Mouse (Mus musculus) neural tube, embryonic 12.5 days (tissue): ENCODE results near the gene Eva1c. TPM values are rescaled to one million over a fixed set of nuclear protein-coding genes. Genes with fewer than 3 reads are reported as not detected.
A peak's percentile ranks its signal among the peaks of the same experiment; 100 is the strongest.

ENCODE experiments used
- ATAC-seq: fragments of 200-750 bp; cut with Nextera tagmentation; 2 replicates; pipeline ENCODE4 v1.8.0; 2017; ENCODE audit warnings: low read depth, mild to moderate bottlenecking, moderate TSS enrichment, moderate library complexity; ENCODE audit not compliant: low FRiP score
- H3K27ac ChIP-seq: fragments of 300-500 bp; sonication (generic); 2 replicates; pipeline ENCODE4 v1.5.1; 2016
- H3K27me3 ChIP-seq: fragments of 300-500 bp; sonication (generic); replicated peaks from 2 replicates; pipeline ENCODE4 v1.6.1; 2016; ENCODE audit warnings: mild to moderate bottlenecking
- H3K36me3 ChIP-seq: fragments of 300-500 bp; sonication (generic); 2 replicates; pipeline ENCODE4 v1.6.1; 2016; ENCODE audit warnings: mild to moderate bottlenecking
- H3K4me1 ChIP-seq: fragments of 300-500 bp; sonication (generic); 2 replicates; pipeline ENCODE4 v1.6.1; 2016
- H3K4me2 ChIP-seq: fragments of 300-500 bp; sonication (generic); replicated peaks from 2 replicates; pipeline ENCODE4 v1.6.1; 2016; ENCODE audit warnings: mild to moderate bottlenecking
- H3K4me3 ChIP-seq: fragments of 300-500 bp; sonication (generic); 2 replicates; pipeline ENCODE4 v1.5.1; 2016
- H3K9ac ChIP-seq: fragments of 300-500 bp; sonication (generic); 2 replicates; pipeline ENCODE4 v1.6.1; 2016; ENCODE audit warnings: mild to moderate bottlenecking
- H3K9me3 ChIP-seq: fragments of 300-500 bp; sonication (generic); 2 replicates; pipeline ENCODE4 v1.6.1; 2016; ENCODE audit warnings: mild to moderate bottlenecking
- WGBS: fragments of 180-500 bp; shearing (Covaris S2); methylation state at CpG from one replicate; pipeline ENCODE4 v1.1.7; 2016; 5-methylcytosine and 5-hydroxymethylcytosine counted together
- polyA plus RNA-seq: library from polyadenylated mRNA; unstranded; fragments of >200 nt; fragmentation: Nextera tagmentation; extraction: Ambion mirVana; gene quantifications from 2 replicates; pipeline ENCODE4 v1.2.1, GENCODE M21; 2016

Gene Eva1c
- polyA plus RNA-seq, 1 experiment from 2014 or later: 2.4 TPM

DNA sequence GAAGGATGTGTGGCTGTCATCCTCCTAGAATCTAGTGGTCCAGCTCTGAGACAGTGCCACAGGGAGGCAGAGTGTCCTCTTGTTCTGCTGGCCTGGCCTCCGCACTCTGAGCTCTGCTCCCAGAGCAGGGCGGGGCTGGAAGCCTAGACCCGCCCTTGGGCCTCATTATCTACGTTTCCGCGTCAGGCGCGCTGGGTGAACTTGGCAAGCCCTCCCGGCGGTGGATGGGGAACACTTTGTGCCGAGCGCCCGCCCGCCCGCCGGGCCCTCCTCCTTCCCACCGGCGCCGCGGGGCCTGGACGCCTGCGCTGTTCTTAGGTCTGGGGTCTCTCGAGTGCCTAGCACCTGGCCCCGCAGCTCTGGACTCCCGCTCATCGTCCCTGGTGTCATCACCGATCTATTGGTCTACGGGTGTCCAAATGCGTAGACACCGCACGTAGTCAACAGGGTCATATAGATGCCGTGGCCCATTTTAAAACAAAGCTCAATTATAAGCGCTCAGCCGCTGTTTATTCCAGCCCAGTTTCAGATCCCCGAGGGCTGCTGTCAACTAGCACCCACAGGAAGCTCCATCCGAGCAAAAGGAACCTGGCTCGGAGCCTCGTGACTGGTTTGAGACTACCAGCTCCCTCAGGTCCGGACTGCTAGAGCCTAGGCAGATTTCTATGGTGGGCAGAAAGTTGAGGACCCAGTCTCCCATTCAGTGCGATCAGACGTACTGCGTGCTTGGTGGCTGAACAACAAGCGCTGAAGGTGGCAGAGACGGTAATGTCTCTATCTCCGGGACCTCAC is 3.6 kb downstream of the Eva1c start:
- no peaks in the 10 kb centered on the region for H3K9me3 ChIP-seq
- no peak overlapping the region for H3K27ac ChIP-seq
- H3K9ac ChIP-seq: peak overlapping the region; percentile 49; the same call in 1 of the 2 replicates
- peak; percentile 58 for ATAC-seq
- H3K4me3 ChIP-seq: peak overlapping the region; percentile 42
- peak overlapping the region; percentile 89 for H3K4me2 ChIP-seq
- peaks cover 36% of the 10 kb centered on the region for H3K4me1 ChIP-seq
- WGBS: under 1% methylated on average over 45 of the region's 45 CpGs
- peaks cover 35% of the 10 kb centered on the region for H3K27me3 ChIP-seq
- H3K36me3 ChIP-seq: no peaks in the 10 kb centered on the region

DNA sequence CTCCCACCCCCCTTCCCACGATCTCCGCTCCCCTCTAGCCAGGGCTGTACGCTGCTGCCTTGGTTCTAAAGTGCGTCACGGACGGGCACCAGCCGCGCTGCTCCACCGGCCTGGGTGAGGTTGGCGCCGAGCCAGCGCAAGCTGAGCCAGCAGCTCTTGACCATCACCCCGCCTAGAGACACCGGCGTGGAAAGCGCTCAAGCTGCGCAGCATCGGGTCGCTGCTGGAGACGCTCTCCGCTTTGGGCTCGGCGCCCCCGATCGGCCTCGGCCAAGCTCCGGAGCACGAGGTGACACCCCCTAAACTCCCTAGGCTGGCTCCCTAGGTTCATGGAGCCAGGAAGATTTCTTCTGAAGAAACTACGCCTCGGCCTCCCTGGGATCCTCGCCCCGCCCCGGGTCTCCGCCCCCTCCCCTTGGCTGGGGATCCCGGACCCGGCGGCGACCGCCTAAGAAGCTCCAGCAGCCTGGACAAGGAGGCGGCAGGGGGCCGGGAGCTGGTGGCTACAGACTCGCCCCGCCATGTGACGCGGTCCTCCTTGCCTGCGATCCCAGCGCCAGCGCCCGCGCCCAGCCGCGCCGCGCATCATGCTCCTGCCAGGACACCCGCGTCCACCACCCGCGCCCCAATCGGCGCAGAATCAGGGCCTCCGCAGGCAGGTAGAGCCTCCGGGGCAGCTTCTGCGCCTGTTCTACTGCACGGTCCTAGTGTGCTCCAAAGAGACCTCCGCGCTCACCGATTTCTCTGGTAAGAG is 4.3 kb downstream of the Eva1c start:
- Histone ChIP-seq H3K27me3 (peaks cover 40% of the 10 kb centered on the region), H3K4me2 (peak overlapping the region; percentile 89), H3K27ac (no peak overlapping the region), H3K4me1 (peaks cover 36% of the 10 kb centered on the region), H3K36me3 (no peaks in the 10 kb centered on the region), H3K9ac (peak overlapping the region; percentile 49), H3K4me3 (peak overlapping the region; percentile 42), H3K9me3 (no peaks in the 10 kb centered on the region)
- peak; percentile 74 for ATAC-seq
- WGBS: under 1% methylated on average over 67 of the region's 67 CpGs

DNA sequence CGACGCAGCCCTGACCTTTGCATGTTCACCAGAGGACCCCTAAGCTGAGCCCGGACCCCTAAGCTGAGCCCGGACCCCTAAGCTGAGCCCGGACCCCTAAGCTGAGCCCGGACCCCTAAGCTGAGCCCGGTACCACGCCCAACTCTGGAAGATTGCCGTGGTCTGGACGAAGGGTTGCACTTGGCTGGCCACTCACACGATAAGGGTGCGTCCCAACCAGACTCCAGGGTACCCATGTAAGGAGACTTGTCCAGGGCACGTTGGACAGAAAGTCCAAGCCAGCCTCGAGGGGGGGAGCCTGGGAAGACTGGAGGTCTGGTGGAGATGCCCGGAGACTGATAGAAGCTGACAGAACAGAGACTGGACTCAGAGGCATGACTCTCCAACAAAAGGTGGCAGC is 5.2 kb downstream of the Eva1c start:
- Histone ChIP-seq H3K27ac (no peak overlapping the region), H3K4me1 (peaks cover 36% of the 10 kb centered on the region), H3K9me3 (no peaks in the 10 kb centered on the region), H3K4me2 (peak overlapping the region; percentile 89), H3K4me3 (peak overlapping the region; percentile 42; the same call in 1 of the 2 replicates), H3K27me3 (peaks cover 40% of the 10 kb centered on the region), H3K36me3 (no peaks in the 10 kb centered on the region), H3K9ac (0 out of 2 replicates have a peak overlapping the region, but pooled peaks have one; percentile 49)
- ATAC-seq: no peak
- WGBS: 24% methylated on average over 15 of the region's 15 CpGs

DNA sequence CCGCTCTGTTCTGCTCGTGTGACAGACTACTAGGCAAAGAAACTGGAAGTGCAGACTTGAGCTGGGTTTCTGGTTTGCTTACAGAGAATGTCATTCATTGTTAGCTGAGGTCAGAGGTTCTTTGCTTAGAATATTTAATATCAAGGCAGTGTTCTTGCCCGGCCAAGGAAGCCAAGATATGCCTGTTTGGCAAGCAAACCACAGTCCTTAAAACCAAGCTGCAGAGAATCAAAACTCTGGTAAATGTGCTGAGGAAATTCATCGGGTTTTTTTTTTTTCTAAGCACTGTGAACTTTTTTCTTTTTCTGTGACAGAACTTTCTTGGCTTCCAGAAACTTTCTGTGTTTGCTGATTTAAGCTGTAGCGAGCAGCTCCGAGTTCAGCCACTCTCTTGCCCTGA is 6.0 kb downstream of the Eva1c start:
- Histone ChIP-seq H3K27me3 (peaks cover 40% of the 10 kb centered on the region), H3K36me3 (no peaks in the 10 kb centered on the region), H3K9me3 (no peaks in the 10 kb centered on the region), H3K4me3 (no peak overlapping the region), H3K9ac (no peak overlapping the region), H3K4me2 (no peak overlapping the region), H3K27ac (no peak overlapping the region), H3K4me1 (peaks cover 38% of the 10 kb centered on the region)
- 47% methylated on average over 6 of the region's 6 CpGs for WGBS
- no peak for ATAC-seq

DNA sequence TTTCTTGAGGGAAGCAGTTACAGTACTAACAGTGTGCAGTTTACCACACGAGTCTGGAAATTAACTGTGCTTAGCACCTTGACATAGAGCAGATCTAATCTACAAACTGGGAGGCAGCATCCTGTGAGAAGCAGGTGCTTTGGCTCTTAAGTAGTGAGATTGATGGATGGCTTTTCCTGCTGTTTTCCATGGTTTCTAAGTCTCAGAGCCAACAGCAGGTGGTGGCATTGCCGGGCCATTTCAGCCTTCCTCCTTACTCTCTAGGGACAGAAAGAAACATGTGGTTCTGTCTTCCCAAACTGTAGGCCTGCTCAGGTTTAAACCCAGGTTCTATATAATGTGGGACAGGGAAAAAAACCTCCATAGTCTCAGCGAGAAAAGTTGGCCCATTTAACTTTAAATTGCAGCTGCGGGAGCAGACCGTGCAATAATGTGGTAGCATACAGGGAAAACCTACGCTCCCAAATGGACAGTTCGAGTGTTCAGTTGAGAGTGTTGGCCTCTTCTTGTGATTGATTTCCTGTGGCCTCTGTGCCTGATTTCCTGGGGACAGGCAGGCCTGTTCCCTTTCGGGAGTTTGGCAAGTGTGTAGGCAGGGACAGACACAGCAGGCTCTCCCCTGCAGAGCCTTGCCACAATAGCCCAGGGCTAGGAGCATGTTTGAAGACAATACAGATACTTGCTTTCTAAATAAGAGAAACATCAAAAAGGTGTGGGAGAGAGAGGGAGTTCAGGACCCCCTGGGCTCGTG is 6.7 kb downstream of the Eva1c start:
- Histone ChIP-seq H3K4me1 (peaks cover 42% of the 10 kb centered on the region), H3K27ac (no peak overlapping the region), H3K27me3 (peaks cover 37% of the 10 kb centered on the region), H3K36me3 (no peaks in the 10 kb centered on the region), H3K9ac (no peak overlapping the region), H3K9me3 (no peaks in the 10 kb centered on the region), H3K4me3 (no peak overlapping the region), H3K4me2 (no peak overlapping the region)
- no peak for ATAC-seq
- WGBS: 13% methylated on average over 9 of the region's 9 CpGs

DNA sequence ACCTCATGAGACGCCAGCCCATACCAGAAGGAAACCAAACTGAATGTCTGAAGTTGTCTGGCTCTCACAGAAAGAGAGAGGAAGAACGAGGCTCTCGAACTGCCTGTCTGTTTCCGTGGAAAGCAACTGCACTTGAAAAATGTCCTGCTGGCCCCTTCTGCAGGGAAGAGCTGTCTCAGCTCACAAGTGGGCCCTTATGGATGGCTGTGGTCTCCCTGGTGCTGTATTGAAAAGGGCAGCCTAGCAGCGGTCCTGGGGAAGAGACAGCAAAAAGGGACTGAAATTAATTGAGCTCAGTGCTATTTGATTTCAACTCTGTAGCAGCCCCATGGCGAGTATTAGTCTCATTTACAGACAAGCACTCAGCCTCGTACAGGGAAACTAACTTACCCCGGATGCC is 10.9 kb downstream of the Eva1c start:
- Histone ChIP-seq H3K27me3 (peaks cover 6% of the 10 kb centered on the region; the same call in 1 of the 2 replicates), H3K9me3 (no peaks in the 10 kb centered on the region), H3K36me3 (no peaks in the 10 kb centered on the region), H3K4me3 (no peak overlapping the region), H3K4me1 (peaks cover 37% of the 10 kb centered on the region), H3K9ac (no peak overlapping the region), H3K4me2 (no peak overlapping the region), H3K27ac (no peak overlapping the region)
- 51% methylated on average over 8 of the region's 8 CpGs for WGBS
- no peak for ATAC-seq

DNA sequence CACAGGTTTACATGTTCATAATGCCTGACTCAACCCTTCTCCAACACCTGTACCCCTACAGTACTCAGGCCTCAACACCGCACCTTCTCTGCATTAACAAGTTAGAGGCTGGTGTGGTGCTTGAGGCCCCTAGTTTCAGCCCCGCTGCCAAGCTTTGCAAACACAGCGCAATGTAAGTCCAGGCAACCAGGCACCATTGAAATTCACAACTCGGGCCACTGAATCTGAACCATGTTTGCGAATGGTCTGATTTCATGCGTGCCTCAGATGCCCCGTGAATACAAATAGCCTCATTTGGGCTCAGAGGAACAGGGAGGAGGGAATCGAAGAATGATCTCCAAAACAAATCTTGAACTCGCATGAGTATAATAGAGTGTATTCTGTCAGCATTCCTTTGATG is 15.6 kb downstream of the Eva1c start:
- H3K36me3 ChIP-seq: no peaks in the 10 kb centered on the region
- no peak overlapping the region for H3K27ac ChIP-seq
- H3K4me1 ChIP-seq: peaks cover 38% of the 10 kb centered on the region
- H3K4me3 ChIP-seq: no peak overlapping the region
- peak overlapping the region; percentile 44 for H3K4me2 ChIP-seq
- ATAC-seq: peak; percentile 34; the same call in 1 of the 2 replicates
- no peak overlapping the region for H3K9ac ChIP-seq
- no peaks in the 10 kb centered on the region for H3K9me3 ChIP-seq
- no peaks in the 10 kb centered on the region; the same call in 1 of the 2 replicates for H3K27me3 ChIP-seq
- 29% methylated on average over 9 of the region's 9 CpGs for WGBS

DNA sequence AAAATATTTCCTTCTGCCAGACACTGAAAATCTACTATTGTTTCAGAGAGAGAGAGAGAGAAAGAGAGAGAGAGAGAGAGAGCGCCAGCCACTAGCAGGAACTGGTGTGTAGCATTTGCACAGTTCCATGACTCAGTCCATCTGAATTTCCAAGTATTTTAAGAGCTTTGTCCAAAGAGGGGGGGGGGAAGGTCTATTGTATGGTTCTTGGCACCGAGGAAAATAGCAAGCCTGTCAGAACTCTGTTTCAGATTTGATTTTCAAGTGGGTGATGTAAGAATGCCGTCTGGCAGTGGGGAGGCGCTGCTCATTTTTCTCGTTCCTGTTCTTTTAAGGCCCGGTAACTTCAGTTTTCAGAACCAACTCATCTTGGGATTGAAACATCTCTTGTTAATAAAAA is 18.5 kb downstream of the Eva1c start:
- ATAC-seq: no peak
- Histone ChIP-seq H3K4me2 (no peak overlapping the region), H3K9me3 (no peaks in the 10 kb centered on the region), H3K27ac (no peak overlapping the region), H3K27me3 (peaks cover 2% of the 10 kb centered on the region; the same call in 1 of the 2 replicates), H3K9ac (no peak overlapping the region), H3K36me3 (no peaks in the 10 kb centered on the region), H3K4me3 (no peak overlapping the region), H3K4me1 (peaks cover 32% of the 10 kb centered on the region)
- 74% methylated on average over 6 of the region's 6 CpGs for WGBS

DNA sequence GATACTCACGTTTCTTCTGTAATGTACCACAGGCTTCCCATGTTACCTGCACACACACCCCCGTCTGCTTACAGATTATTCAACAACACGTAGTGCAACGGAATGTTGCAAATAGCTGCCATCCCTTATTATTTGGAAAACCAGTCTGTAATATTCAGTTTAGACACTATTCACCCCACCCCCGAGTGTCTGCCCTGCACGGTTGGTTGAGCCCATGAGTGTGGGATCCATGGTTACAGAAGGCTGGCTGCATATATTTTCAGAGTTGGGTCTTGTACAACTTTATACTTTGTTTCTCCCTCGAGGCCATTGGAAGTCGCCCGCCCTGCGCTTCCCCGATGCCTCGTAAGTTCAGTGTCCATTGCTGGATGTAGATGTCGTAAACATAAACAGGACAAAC is 19.1 kb downstream of the Eva1c start:
- Histone ChIP-seq H3K4me2 (no peak overlapping the region), H3K36me3 (no peaks in the 10 kb centered on the region), H3K27me3 (peaks cover 2% of the 10 kb centered on the region; the same call in 1 of the 2 replicates), H3K9ac (no peak overlapping the region), H3K9me3 (no peaks in the 10 kb centered on the region), H3K4me1 (peaks cover 32% of the 10 kb centered on the region), H3K27ac (no peak overlapping the region), H3K4me3 (no peak overlapping the region)
- WGBS: 70% methylated on average over 13 of the region's 13 CpGs
- ATAC-seq: no peak

DNA sequence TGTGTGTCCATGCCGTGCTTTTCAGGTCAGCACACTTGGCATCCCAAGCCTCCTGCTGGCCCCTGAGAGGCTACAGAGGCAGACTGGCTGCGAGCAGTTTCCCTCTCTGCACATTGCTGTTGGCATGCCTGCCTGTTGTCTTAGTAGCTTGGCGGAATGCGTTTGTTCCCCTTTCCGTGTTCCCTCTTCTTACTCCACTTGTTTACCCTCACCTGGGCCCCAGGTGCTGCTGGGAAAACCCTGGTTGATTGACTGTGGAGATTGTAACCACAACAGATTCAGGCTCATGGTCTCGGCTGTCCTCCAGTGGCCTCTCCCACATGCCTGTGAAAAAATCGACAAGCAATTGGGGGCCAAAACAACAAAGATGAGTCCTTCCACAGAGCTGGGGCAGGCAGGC is 22.2 kb downstream of the Eva1c start:
- H3K4me1 ChIP-seq: 0 out of 2 replicates have a peak, but pooled peaks cover 6% of the 10 kb centered on the region
- no peak for ATAC-seq
- H3K4me2 ChIP-seq: no peak overlapping the region
- no peak overlapping the region for H3K27ac ChIP-seq
- WGBS: 78% methylated on average over 7 of the region's 7 CpGs
- H3K9me3 ChIP-seq: no peaks in the 10 kb centered on the region
- peaks cover 2% of the 10 kb centered on the region; the same call in 1 of the 2 replicates for H3K27me3 ChIP-seq
- no peak overlapping the region for H3K9ac ChIP-seq
- H3K4me3 ChIP-seq: no peak overlapping the region
- no peaks in the 10 kb centered on the region for H3K36me3 ChIP-seq

DNA sequence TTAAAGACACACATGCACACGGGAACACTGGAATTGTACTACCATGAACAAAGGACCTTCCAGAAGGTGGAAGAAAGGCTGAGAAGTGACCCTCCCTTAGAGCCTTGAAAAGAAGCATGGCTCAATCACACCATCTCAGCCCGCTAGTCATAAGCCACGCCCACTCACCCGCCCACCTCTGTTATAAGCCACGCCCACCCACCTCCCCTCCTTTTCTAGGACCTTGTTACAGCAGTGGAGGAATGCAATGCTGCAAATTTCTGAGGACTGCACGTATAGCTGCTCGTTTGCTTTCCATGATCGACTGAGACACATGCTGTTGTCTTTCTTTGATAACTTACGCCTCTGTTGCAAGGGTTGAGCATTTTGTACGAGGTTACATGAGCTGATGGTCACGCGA is 22.7 kb downstream of the Eva1c start:
- no peak overlapping the region for H3K4me3 ChIP-seq
- H3K4me2 ChIP-seq: no peak overlapping the region
- no peak; the same call in 1 of the 2 replicates for ATAC-seq
- H3K9me3 ChIP-seq: no peaks in the 10 kb centered on the region
- H3K27me3 ChIP-seq: peaks cover 2% of the 10 kb centered on the region; the same call in 1 of the 2 replicates
- WGBS: 43% methylated on average over 12 of the region's 12 CpGs
- H3K36me3 ChIP-seq: no peaks in the 10 kb centered on the region
- H3K9ac ChIP-seq: no peak overlapping the region
- 0 out of 2 replicates have a peak, but pooled peaks cover 6% of the 10 kb centered on the region for H3K4me1 ChIP-seq
- H3K27ac ChIP-seq: no peak overlapping the region

DNA sequence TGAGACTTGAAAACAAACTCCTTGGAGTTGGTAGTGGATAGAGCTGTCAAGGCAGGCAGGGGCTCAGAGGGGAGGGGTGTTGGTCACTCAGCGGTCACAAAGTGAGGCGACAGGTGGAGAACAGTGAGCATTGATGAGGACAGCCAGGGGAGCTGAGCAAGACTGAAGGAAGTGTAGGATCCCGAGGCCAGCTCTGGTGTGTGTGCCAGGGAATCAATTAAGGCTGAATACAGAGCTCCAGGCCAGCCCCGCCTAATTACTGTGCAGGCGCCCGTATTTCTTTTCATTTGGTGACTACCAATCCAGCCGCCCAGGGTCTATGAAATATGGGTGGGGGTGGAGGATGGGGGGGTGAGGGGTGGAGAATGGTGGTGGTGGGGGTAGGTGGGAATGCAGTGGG is 24.4 kb downstream of the Eva1c start:
- Histone ChIP-seq H3K27me3 (peaks cover 2% of the 10 kb centered on the region; the same call in 1 of the 2 replicates), H3K36me3 (no peaks in the 10 kb centered on the region), H3K4me2 (no peak overlapping the region), H3K9ac (no peak overlapping the region), H3K4me3 (no peak overlapping the region), H3K27ac (no peak overlapping the region), H3K9me3 (no peaks in the 10 kb centered on the region), H3K4me1 (no peaks in the 10 kb centered on the region)
- 65% methylated on average over 7 of the region's 7 CpGs for WGBS
- ATAC-seq: no peak
